Mouse (Mus musculus) embryonic facial prominence, embryonic 13.5 days (tissue): ENCODE data around the gene Carmil2. TPM values are rescaled to one million over a fixed set of nuclear protein-coding genes. Genes with fewer than 3 reads are reported as not detected.

Experiments
- ATAC-seq: fragments of 200-750 bp; cut with Nextera tagmentation; 2 replicates; pipeline ENCODE4 v1.8.0; 2017; ENCODE audit warnings: low read depth; ENCODE audit not compliant: insufficient number of reproducible peaks, insufficient read depth, low FRiP score, low TSS enrichment
- H3K27ac ChIP-seq: fragments of 300-500 bp; sonication (generic); 2 replicates; pipeline ENCODE4 v1.5.1; 2015; ENCODE audit warnings: moderate library complexity, mild to moderate bottlenecking, inconsistent platforms
- H3K27me3 ChIP-seq: fragments of 300-500 bp; sonication (generic); 2 replicates; pipeline ENCODE4 v1.6.1; 2015; ENCODE audit warnings: mild to moderate bottlenecking, inconsistent platforms
- H3K36me3 ChIP-seq: fragments of 300-500 bp; sonication (generic); 2 replicates; pipeline ENCODE4 v1.6.1; 2015; ENCODE audit warnings: mild to moderate bottlenecking, inconsistent platforms
- H3K4me1 ChIP-seq: fragments of 300-500 bp; sonication (generic); 2 replicates; pipeline ENCODE4 v1.6.1; 2015; ENCODE audit warnings: inconsistent platforms
- H3K4me2 ChIP-seq: fragments of 300-500 bp; sonication (generic); 2 replicates; pipeline ENCODE4 v1.6.1; 2015; ENCODE audit warnings: moderate library complexity, mild to moderate bottlenecking, inconsistent platforms
- H3K4me3 ChIP-seq: fragments of 300-500 bp; sonication (generic); 2 replicates; pipeline ENCODE4 v1.5.1; 2015; ENCODE audit warnings: mild to moderate bottlenecking, inconsistent platforms
- H3K9ac ChIP-seq: fragments of 300-500 bp; sonication (generic); 2 replicates; pipeline ENCODE4 v1.6.1; 2015; ENCODE audit warnings: mild to moderate bottlenecking, inconsistent platforms
- H3K9me3 ChIP-seq: fragments of 300-500 bp; sonication (generic); 2 replicates; pipeline ENCODE4 v1.6.1; 2016; ENCODE audit warnings: inconsistent platforms
- WGBS: fragments of 180-500 bp; shearing (Covaris S2); methylation state at CpG from one replicate; pipeline ENCODE4 v1.1.7; 2015; ENCODE audit warnings: mixed read lengths; 5-methylcytosine and 5-hydroxymethylcytosine counted together
- polyA plus RNA-seq: library from polyadenylated mRNA; unstranded; fragments of >200 nt; fragmentation: Nextera tagmentation; extraction: Ambion mirVana; gene quantifications from 2 replicates; pipeline ENCODE4 v1.2.1, GENCODE M21; 2015

Carmil2 gene
- polyA plus RNA-seq, 1 experiment from 2014 or later = 0.84 TPM

GRCm38 (mm10) chr8:105707498-105708403, 21.7 kb downstream of the Carmil2 start, which contains the start of the genes 4933405L10Rik and Enkd1:
Gene 4933405L10Rik, plus strand, starts transcription at chr8:105707655.
Gene Enkd1, minus strand, starts transcription at chr8:105708210.
- H3K27ac ChIP-seq = peak within 1 kb of the TSS; percentile 28; the same call in 1 of the 2 replicates
- H3K4me1 ChIP-seq = peaks cover 14% of the 10 kb centered on the region
- peak within 1 kb of the TSS; percentile 79 for H3K9ac ChIP-seq
- peak within 1 kb of the TSS; percentile 62 for H3K4me3 ChIP-seq
- under 1% methylated on average over 55 of the region's 55 CpGs for WGBS
- no peaks in the 10 kb centered on the region for H3K27me3 ChIP-seq
- peak within 1 kb of the TSS; percentile 92 for H3K4me2 ChIP-seq
- H3K9me3 ChIP-seq = no peaks in the 10 kb centered on the region
- peaks cover 19% of the 10 kb centered on the region for H3K36me3 ChIP-seq
- peak; percentile 65 for ATAC-seq

GRCm38 (mm10) chr8:105708675-105709074, 22.6 kb downstream of the Carmil2 start:
- Histone ChIP-seq H3K4me2 (no peak overlapping the region), H3K27ac (no peak overlapping the region), H3K36me3 (peaks cover 9% of the 10 kb centered on the region), H3K27me3 (no peaks in the 10 kb centered on the region), H3K9me3 (no peaks in the 10 kb centered on the region), H3K9ac (no peak overlapping the region), H3K4me3 (no peak overlapping the region), H3K4me1 (peaks cover 14% of the 10 kb centered on the region)
- no peak for ATAC-seq
- 92% methylated on average over 8 of the region's 8 CpGs for WGBS

- Histone ChIP-seq H3K27me3 (no peaks in the 10 kb centered on the region), H3K9ac (no peak overlapping the region), H3K4me1 (peaks cover 14% of the 10 kb centered on the region), H3K4me3 (no peak overlapping the region), H3K27ac (no peak overlapping the region), H3K9me3 (no peaks in the 10 kb centered on the region), H3K36me3 (peaks cover 3% of the 10 kb centered on the region; the same call in 1 of the 2 replicates), H3K4me2 (no peak overlapping the region)
- no peak for ATAC-seq
- WGBS = 75% methylated on average over 14 of the region's 14 CpGs
Measured at GRCm38 (mm10) chr8:105709317-105709716, 23.2 kb downstream of the Carmil2 start.

- WGBS = 92% methylated on average over 3 of the region's 3 CpGs
- peaks cover 3% of the 10 kb centered on the region for H3K4me1 ChIP-seq
- no peak overlapping the region for H3K27ac ChIP-seq
- no peak overlapping the region for H3K9ac ChIP-seq
- ATAC-seq = no peak
- peaks cover 12% of the 10 kb centered on the region for H3K36me3 ChIP-seq
- no peaks in the 10 kb centered on the region for H3K27me3 ChIP-seq
- no peaks in the 10 kb centered on the region for H3K9me3 ChIP-seq
- H3K4me3 ChIP-seq = no peak overlapping the region
- no peak overlapping the region for H3K4me2 ChIP-seq
Measured at GRCm38 (mm10) chr8:105712286-105712685, 26.2 kb downstream of the Carmil2 start.

- Histone ChIP-seq H3K4me3 (no peak overlapping the region), H3K4me2 (no peak overlapping the region), H3K27me3 (no peaks in the 10 kb centered on the region), H3K4me1 (no peaks in the 10 kb centered on the region), H3K27ac (no peak overlapping the region), H3K9me3 (no peaks in the 10 kb centered on the region), H3K9ac (no peak overlapping the region), H3K36me3 (peaks cover 13% of the 10 kb centered on the region)
- WGBS = 8% methylated on average over 3 of the region's 3 CpGs
- 0 out of 2 replicates have a peak, but pooled peaks have one; percentile 27 for ATAC-seq
Measured at GRCm38 (mm10) chr8:105714139-105714538, 28.1 kb downstream of the Carmil2 start.

GRCm38 (mm10) chr8:105715042-105715441, 29.0 kb downstream of the Carmil2 start:
- H3K4me2 ChIP-seq = no peak overlapping the region
- WGBS = 71% methylated on average over 6 of the region's 6 CpGs
- no peak for ATAC-seq
- H3K27me3 ChIP-seq = no peaks in the 10 kb centered on the region
- H3K4me3 ChIP-seq = no peak overlapping the region
- H3K27ac ChIP-seq = peak overlapping the region; percentile 49; the same call in 1 of the 2 replicates
- no peaks in the 10 kb centered on the region for H3K4me1 ChIP-seq
- H3K9ac ChIP-seq = no peak overlapping the region
- no peaks in the 10 kb centered on the region for H3K9me3 ChIP-seq
- H3K36me3 ChIP-seq = peaks cover 13% of the 10 kb centered on the region

- Histone ChIP-seq H3K4me3 (no peak overlapping the region), H3K9ac (no peak overlapping the region), H3K9me3 (no peaks in the 10 kb centered on the region), H3K4me1 (no peaks in the 10 kb centered on the region), H3K27ac (no peak overlapping the region), H3K36me3 (peaks cover 17% of the 10 kb centered on the region), H3K27me3 (no peaks in the 10 kb centered on the region), H3K4me2 (no peak overlapping the region)
- ATAC-seq = no peak
- 93% methylated on average over 15 of the region's 15 CpGs for WGBS
Measured at GRCm38 (mm10) chr8:105716302-105716945, 30.4 kb downstream of the Carmil2 start.

GRCm38 (mm10) chr8:105719637-105720036, 33.6 kb downstream of the Carmil2 start:
- H3K9ac ChIP-seq = no peak overlapping the region
- no peaks in the 10 kb centered on the region for H3K4me1 ChIP-seq
- no peak for ATAC-seq
- H3K4me2 ChIP-seq = no peak overlapping the region
- no peak overlapping the region for H3K4me3 ChIP-seq
- no peaks in the 10 kb centered on the region for H3K27me3 ChIP-seq
- H3K27ac ChIP-seq = no peak overlapping the region
- peaks cover 32% of the 10 kb centered on the region for H3K36me3 ChIP-seq
- 90% methylated on average over 4 of the region's 4 CpGs for WGBS
- H3K9me3 ChIP-seq = no peaks in the 10 kb centered on the region

GRCm38 (mm10) chr8:105722861-105723260, 36.8 kb downstream of the Carmil2 start:
- WGBS = 94% methylated on average over 9 of the region's 9 CpGs
- no peaks in the 10 kb centered on the region for H3K9me3 ChIP-seq
- no peak overlapping the region for H3K4me2 ChIP-seq
- H3K4me3 ChIP-seq = no peak overlapping the region
- H3K27me3 ChIP-seq = no peaks in the 10 kb centered on the region
- no peak overlapping the region for H3K9ac ChIP-seq
- peaks cover 37% of the 10 kb centered on the region for H3K36me3 ChIP-seq
- H3K27ac ChIP-seq = no peak overlapping the region
- no peaks in the 10 kb centered on the region for H3K4me1 ChIP-seq
- no peak for ATAC-seq

GRCm38 (mm10) chr8:105725726-105726125, 39.7 kb downstream of the Carmil2 start:
- Histone ChIP-seq H3K9ac (no peak overlapping the region), H3K4me1 (no peaks in the 10 kb centered on the region), H3K27ac (no peak overlapping the region), H3K27me3 (no peaks in the 10 kb centered on the region), H3K36me3 (peaks cover 43% of the 10 kb centered on the region), H3K9me3 (no peaks in the 10 kb centered on the region), H3K4me3 (no peak overlapping the region), H3K4me2 (no peak overlapping the region)
- ATAC-seq = no peak
- WGBS = 79% methylated on average over 5 of the region's 5 CpGs

- WGBS = 85% methylated on average over 18 of the region's 18 CpGs
- H3K4me1 ChIP-seq = no peaks in the 10 kb centered on the region
- H3K36me3 ChIP-seq = peaks cover 37% of the 10 kb centered on the region
- no peak overlapping the region for H3K4me2 ChIP-seq
- no peak overlapping the region for H3K4me3 ChIP-seq
- no peaks in the 10 kb centered on the region for H3K9me3 ChIP-seq
- no peaks in the 10 kb centered on the region for H3K27me3 ChIP-seq
- ATAC-seq = no peak
- H3K9ac ChIP-seq = no peak overlapping the region
- H3K27ac ChIP-seq = peak overlapping the region; percentile 8; the same call in 1 of the 2 replicates
Measured at GRCm38 (mm10) chr8:105727397-105728124, 41.5 kb downstream of the Carmil2 start.
